Mouse (Mus musculus) CH12.LX (cell line): Measurements from ENCODE around the gene Foxp1.
A peak's percentile ranks its signal among the peaks of the same experiment; 100 is the strongest.

Experiments used
- CTCF ChIP-seq, 2 experiments: IDR thresholded peaks in 1 of 2; conservative IDR thresholded peaks in 1 of 2; 2 replicates each; pipeline ENCODE4 v1.5.1; 2011 to 2012; ENCODE audit warnings: low read depth in 2 of 2, low read length in 2 of 2, improper control_type of control experiment in 1 of 2, inconsistent platforms in 1 of 2, mild to moderate bottlenecking in 1 of 2, moderate library complexity in 1 of 2
- POLR2A ChIP-seq: IDR thresholded peaks from 2 replicates; pipeline ENCODE4 v1.6.1; 2011; ENCODE audit warnings: low read depth, mild to moderate bottlenecking, improper control_type of control experiment, low read length
- RCOR1 ChIP-seq: conservative IDR thresholded peaks from 2 replicates; pipeline ENCODE4 v1.6.1; 2012; ENCODE audit warnings: low read depth, mild to moderate bottlenecking, inconsistent platforms, low read length, improper control_type of control experiment
- TCF12 ChIP-seq: IDR thresholded peaks from 2 replicates; pipeline ENCODE4 v1.6.1; 2014; ENCODE audit warnings: low read depth, mild to moderate bottlenecking, inconsistent platforms, low read length, improper control_type of control experiment

- TF ChIP-seq POLR2A (no peak), RCOR1 (no peak), TCF12 (no peak), CTCF (conservative IDR thresholded peaks at IDR 0.05 in 1 of 2, IDR thresholded peaks at IDR 0.05 in 1 of 2; ENCODE audit: low read depth in 2 of 2, low read length in 2 of 2) (peak; percentile 24 to 40; a peak in 3 of 4 replicates)
Measured at GRCm38 (mm10) chr6:99008565-99008964, 514.0 kb downstream of the Foxp1 start.
